Mouse (Mus musculus): ENCODE measurements around the gene Ddo.

- no peak for TF ChIP-seq EP300 (IDR thresholded peaks at IDR 0.05; ENCODE audit: insufficient read depth, low read depth, low read length)
- no peak for TF ChIP-seq CTCF (IDR thresholded peaks at IDR 0.05)
- no peak for TF ChIP-seq POLR2A (IDR thresholded peaks at IDR 0.05; ENCODE audit: insufficient read depth, low read depth, low read length)
These were observed 86.5 kb downstream of the Ddo start for GRCm38 (mm10) chr10:40716296-40716695.

Measured in heart, adult 2 months (tissue).